Comparison of ENCODE assay signal across 18 mouse cellular contexts in genomic region chr9:84112319-84112718, GRCm38 (mm10).
DNase-seq lines count a peak whose midpoint lies in the region; ATAC-seq and TF ChIP-seq lines count a peak whose summit lies in the region.
"Had no signal": no experiment of that assay in that cellular context is flagged by ENCODE, and none has a peak within 500 bp of the region (broad histone marks: within the 10 kb centered on the region; RNA-seq: fewer than 3 reads in every experiment).

No protein-coding gene starts in this region.

- no peak overlapping the region for H3K27ac ChIP-seq in heart, embryonic 14.5 days (replicated peaks in 1 of 2; ENCODE audit: control insufficient read depth in 1 of 2, insufficient read depth in 1 of 2, low read depth in 2 of 2, low read length in 2 of 2)
- H3K27ac ChIP-seq in midbrain, embryonic 14.5 days (replicated peaks; ENCODE audit: low read depth, low read length) = peak overlapping the region; percentile 10
- H3K27ac ChIP-seq in midbrain, postnatal 0 days (ENCODE audit: low read depth, low read length) = no peak overlapping the region
- peak overlapping the region; percentile 63 for H3K27ac ChIP-seq in liver, embryonic 12.5 days
- H3K27ac ChIP-seq: forebrain, embryonic 15.5 days; kidney, postnatal 0 days; limb, embryonic 12.5 days; neural tube, embryonic 12.5 days; stomach, postnatal 0 days had no signal

- H3K9ac ChIP-seq in heart, embryonic 14.5 days (ENCODE audit: low read length) = no peak overlapping the region
- no peak overlapping the region for H3K9ac ChIP-seq in midbrain, embryonic 14.5 days (replicated peaks; ENCODE audit: low read length)
- H3K9ac ChIP-seq in midbrain, postnatal 0 days (replicated peaks; ENCODE audit: low read length, poor library complexity, severe bottlenecking) = no peak overlapping the region
- peak overlapping the region; percentile 22; the same call in 1 of the 2 replicates for H3K9ac ChIP-seq in liver, embryonic 12.5 days
- H3K9ac ChIP-seq: forebrain, embryonic 15.5 days; limb, embryonic 12.5 days; neural tube, embryonic 12.5 days had no signal

- peak overlapping the region; percentile 34; the same call in 1 of the 2 replicates for H3K4me2 ChIP-seq in heart, embryonic 14.5 days (ENCODE audit: low read length)
- no peak overlapping the region for H3K4me2 ChIP-seq in midbrain, embryonic 14.5 days (ENCODE audit: low read length)
- no peak overlapping the region for H3K4me2 ChIP-seq in midbrain, postnatal 0 days (ENCODE audit: low read depth, low read length, poor library complexity, severe bottlenecking)
- H3K4me2 ChIP-seq in liver, embryonic 12.5 days = peak overlapping the region; percentile 63
- H3K4me2 ChIP-seq: forebrain, embryonic 15.5 days; limb, embryonic 12.5 days; neural tube, embryonic 12.5 days had no signal

- WGBS in heart, embryonic 14.5 days = 49% methylated on average over 1 of the region's 1 CpGs
- WGBS in midbrain, embryonic 14.5 days = 56% methylated on average over 1 of the region's 1 CpGs
- WGBS in midbrain, postnatal 0 days = 61% methylated on average over 1 of the region's 1 CpGs
- WGBS in liver, embryonic 12.5 days (ENCODE audit: insufficient replicate concordance) = 7% methylated on average over 1 of the region's 1 CpGs

- intact Hi-C loops in heart, postnatal 14 days (cut with DNase I) = no loop called here

- TF ChIP-seq CTCF in midbrain, postnatal 0 days (IDR thresholded peaks at IDR 0.05) = no peak

- no peaks in the 10 kb centered on the region for H3K27me3 ChIP-seq in heart, embryonic 14.5 days (ENCODE audit: control insufficient read depth, insufficient read depth, low read length)
- H3K27me3 ChIP-seq in midbrain, embryonic 14.5 days (ENCODE audit: control insufficient read depth, insufficient read depth, low read length) = no peaks in the 10 kb centered on the region
- H3K27me3 ChIP-seq in midbrain, postnatal 0 days (ENCODE audit: insufficient read depth, low read length) = no peaks in the 10 kb centered on the region
- no peaks in the 10 kb centered on the region for H3K27me3 ChIP-seq in liver, embryonic 12.5 days (replicated peaks)
- H3K27me3 ChIP-seq: forebrain, embryonic 15.5 days; limb, embryonic 12.5 days; neural tube, embryonic 12.5 days had no signal

- no peaks in the 10 kb centered on the region for H3K9me3 ChIP-seq in heart, embryonic 14.5 days (ENCODE audit: control insufficient read depth, low read length)
- H3K9me3 ChIP-seq in midbrain, embryonic 14.5 days (ENCODE audit: control insufficient read depth, low read length) = no peaks in the 10 kb centered on the region
- H3K9me3 ChIP-seq in midbrain, postnatal 0 days (ENCODE audit: low read length) = no peaks in the 10 kb centered on the region
- H3K9me3 ChIP-seq in liver, embryonic 12.5 days (replicated peaks) = no peaks in the 10 kb centered on the region
- H3K9me3 ChIP-seq: forebrain, embryonic 15.5 days; limb, embryonic 12.5 days; neural tube, embryonic 12.5 days had no signal

- H3K4me3 ChIP-seq in heart, embryonic 14.5 days (ENCODE audit: control insufficient read depth in 1 of 2, insufficient read depth in 1 of 2, low read depth in 1 of 2, low read length in 2 of 2) = no peak overlapping the region
- no peak overlapping the region for H3K4me3 ChIP-seq in midbrain, embryonic 14.5 days (replicated peaks; ENCODE audit: low read depth, low read length)
- no peak overlapping the region for H3K4me3 ChIP-seq in midbrain, postnatal 0 days (ENCODE audit: low read depth, low read length)
- H3K4me3 ChIP-seq in liver, embryonic 12.5 days = peak overlapping the region; percentile 21
- H3K4me3 ChIP-seq: forebrain, embryonic 15.5 days; limb, embryonic 12.5 days; neural tube, embryonic 12.5 days had no signal

- DNase-seq in heart, postnatal 14 days = no peak
- DNase-seq in midbrain, embryonic 14.5 days = no peak
- DNase-seq in midbrain, postnatal 0 days (ENCODE audit: low spot score) = no peak
- no peak for DNase-seq in layer of hippocampus, postnatal 14 days (ENCODE audit: low spot score in 2 of 2)
- DNase-seq: heart, postnatal 36 days; lung, postnatal 14 days; right cerebral cortex, postnatal 14 days; thymus, postnatal 36 days had no signal

- ATAC-seq in heart, embryonic 14.5 days (ENCODE audit: insufficient number of reproducible peaks, insufficient read depth, low FRiP score, low read depth) = no peak
- no peak for ATAC-seq in midbrain, embryonic 14.5 days (ENCODE audit: low FRiP score, low TSS enrichment)
- ATAC-seq in midbrain, postnatal 0 days (ENCODE audit: low FRiP score) = no peak
- peak; percentile 73 for ATAC-seq in liver, embryonic 12.5 days
- ATAC-seq in megakaryocyte-erythroid progenitor cell, adult 5-6 weeks (replicated peaks; ENCODE audit: low FRiP score, low TSS enrichment, poor library complexity, severe bottlenecking) = peak; percentile 37
- ATAC-seq: forebrain, embryonic 15.5 days; hindbrain, embryonic 16.5 days; intestine, postnatal 0 days had no signal

- peaks cover 7 to 10% of the 10 kb centered on the region in 2 experiments for H3K4me1 ChIP-seq in heart, embryonic 14.5 days (ENCODE audit: control insufficient read depth in 2 of 2, insufficient read depth in 2 of 2, low read length in 2 of 2)
- peaks cover 16% of the 10 kb centered on the region for H3K4me1 ChIP-seq in midbrain, embryonic 14.5 days (ENCODE audit: control insufficient read depth, insufficient read depth, low read length)
- H3K4me1 ChIP-seq in midbrain, postnatal 0 days (ENCODE audit: insufficient read depth, low read length) = peaks cover 3% of the 10 kb centered on the region
- H3K4me1 ChIP-seq in liver, embryonic 12.5 days = peaks cover 45% of the 10 kb centered on the region

- no peaks in the 10 kb centered on the region for H3K36me3 ChIP-seq in heart, embryonic 14.5 days (ENCODE audit: control insufficient read depth, insufficient read depth, low read length)
- no peaks in the 10 kb centered on the region for H3K36me3 ChIP-seq in midbrain, embryonic 14.5 days (ENCODE audit: control insufficient read depth, insufficient read depth, low read length)
- no peaks in the 10 kb centered on the region for H3K36me3 ChIP-seq in midbrain, postnatal 0 days (ENCODE audit: insufficient read depth, low read length)
- H3K36me3 ChIP-seq in liver, embryonic 12.5 days = no peaks in the 10 kb centered on the region
- H3K36me3 ChIP-seq: forebrain, embryonic 15.5 days; limb, embryonic 12.5 days; neural tube, embryonic 12.5 days had no signal

Comparison
In these comparisons a context has a peak if more than half of its experiments do, and no peak if none do; other contexts are left out.
1. H3K27ac ChIP-seq: peak in midbrain, embryonic 14.5 days (single experiment) and liver, embryonic 12.5 days (single experiment); none in heart, embryonic 14.5 days (0 of 2) and midbrain, postnatal 0 days (single experiment).
2. ATAC-seq: peak in liver, embryonic 12.5 days (single experiment) and megakaryocyte-erythroid progenitor cell, adult 5-6 weeks (single experiment); none in heart, embryonic 14.5 days (single experiment), midbrain, embryonic 14.5 days (single experiment) and midbrain, postnatal 0 days (single experiment).
3. H3K4me2 ChIP-seq: peak in heart, embryonic 14.5 days (single experiment) and liver, embryonic 12.5 days (single experiment); none in midbrain, embryonic 14.5 days (single experiment) and midbrain, postnatal 0 days (single experiment).